Mouse (Mus musculus): ENCODE measurements around the gene Myo6. TPM values are rescaled to one million over a fixed set of nuclear protein-coding genes. Genes with fewer than 3 reads are reported as not detected.

Myo6 gene
- total and polyA plus RNA-seq, 3 experiments: 6.0 to 39.5 (median 11.0) TPM

- TF ChIP-seq ZNF384 (IDR thresholded peaks at IDR 0.05; ENCODE audit: low read depth, low read length) (no peak), JUND (conservative IDR thresholded peaks at IDR 0.05; ENCODE audit: low read depth, low read length) (no peak), POLR2AphosphoS2 (IDR thresholded peaks at IDR 0.05; ENCODE audit: low read depth, low read length) (no peak), POLR2A (IDR thresholded peaks at IDR 0.05; ENCODE audit: low read depth, low read length) (no peak), CTCF (conservative IDR thresholded peaks at IDR 0.05 in 1 of 2, IDR thresholded peaks at IDR 0.05 in 1 of 2; ENCODE audit: low read depth in 2 of 2, low read length in 2 of 2) (no peak; a peak in 1 of 4 replicates), KAT2A (IDR thresholded peaks at IDR 0.05; ENCODE audit: insufficient replicate concordance, low read length) (no peak), TCF12 (IDR thresholded peaks at IDR 0.05; ENCODE audit: low read depth, low read length) (no peak), RAD21 (IDR thresholded peaks at IDR 0.05; ENCODE audit: low read depth, low read length) (no peak), CHD1 (IDR thresholded peaks at IDR 0.05; ENCODE audit: low read depth, low read length) (no peak), RCOR1 (conservative IDR thresholded peaks at IDR 0.05; ENCODE audit: low read depth, low read length) (no peak), NRF1 (IDR thresholded peaks at IDR 0.05; ENCODE audit: low read depth, low read length) (no peak), TBP (conservative IDR thresholded peaks at IDR 0.05; ENCODE audit: low read depth, low read length) (no peak), HCFC1 (IDR thresholded peaks at IDR 0.05; ENCODE audit: low read depth, low read length) (no peak), MYC (IDR thresholded peaks at IDR 0.05; ENCODE audit: low read depth, low read length) (no peak), SIN3A (IDR thresholded peaks at IDR 0.05; ENCODE audit: low read length) (no peak), CHD2 (IDR thresholded peaks at IDR 0.05; ENCODE audit: low read length) (no peak), USF1 (IDR thresholded peaks at IDR 0.05; ENCODE audit: low read depth, low read length) (no peak), ZKSCAN1 (IDR thresholded peaks at IDR 0.05; ENCODE audit: borderline replicate concordance, low read depth, low read length) (no peak)
- in situ Hi-C loops (cut with MboI; ENCODE audit: low pct_ligation_motif_present, low pct_unique_long_range_greater_than_20kb, low sequenced_read_pairs) (no loop called here), dilution Hi-C loops (cut with MboI; ENCODE audit: extremely low pct_ligation_motif_present, extremely low pct_unique_long_range_greater_than_20kb, low sequenced_read_pairs) (no loop called here)
- Histone ChIP-seq H3K27ac (ENCODE audit: insufficient read depth, low read depth) (no peak overlapping the region), H3K4me1 (ENCODE audit: control insufficient read depth in 1 of 2, insufficient read depth in 2 of 2) (peaks cover 0 to 15% of the 10 kb centered on the region in 2 experiments; a peak in 2 of 4 replicates), H3K9ac (ENCODE audit: insufficient read depth, low read depth) (no peak overlapping the region), H3K27me3 (replicated peaks) (no peaks in the 10 kb centered on the region), H3K36me3 (replicated peaks in 1 of 2; ENCODE audit: control insufficient read depth in 1 of 2, insufficient read depth in 1 of 2, low read length in 1 of 2) (peaks cover 0 to 55% of the 10 kb centered on the region in 2 experiments), H3K9me3 (replicated peaks; ENCODE audit: low read length) (no peaks in the 10 kb centered on the region), H3K79me2 (replicated peaks; ENCODE audit: control insufficient read depth, extremely low read depth, insufficient read depth, poor library complexity, severe bottlenecking) (no peaks in the 10 kb centered on the region), H3K4me3 (replicated peaks in 1 of 3; ENCODE audit: low read depth in 2 of 3, low read length in 2 of 3, poor library complexity in 1 of 3) (no peak overlapping the region), H3K4me2 (ENCODE audit: insufficient read depth, low read depth, poor library complexity, severe bottlenecking) (no peak overlapping the region)
- DNase-seq (ENCODE audit: extremely low read depth): no peak
Observed at GRCm38 (mm10) chr9:80277157-80277556, 112.3 kb downstream of the Myo6 start.

- TF ChIP-seq POLR2AphosphoS2 (IDR thresholded peaks at IDR 0.05; ENCODE audit: low read depth, low read length) (no peak), SIN3A (IDR thresholded peaks at IDR 0.05; ENCODE audit: low read length) (no peak), ETS1 (conservative IDR thresholded peaks at IDR 0.05; ENCODE audit: low read depth, low read length) (no peak), JUND (conservative IDR thresholded peaks at IDR 0.05; ENCODE audit: low read depth, low read length) (no peak), RCOR1 (conservative IDR thresholded peaks at IDR 0.05; ENCODE audit: low read depth, low read length) (no peak), USF2 (conservative IDR thresholded peaks at IDR 0.05; ENCODE audit: low read depth, low read length) (no peak), CHD2 (IDR thresholded peaks at IDR 0.05; ENCODE audit: low read length) (no peak), PAX5 (IDR thresholded peaks at IDR 0.05; ENCODE audit: low read length) (no peak), BHLHE40 (IDR thresholded peaks at IDR 0.05; ENCODE audit: low read depth, low read length) (no peak), MAFK (IDR thresholded peaks at IDR 0.05; ENCODE audit: insufficient replicate concordance, low read length) (no peak), JUN (IDR thresholded peaks at IDR 0.05; ENCODE audit: insufficient read depth, low read depth, low read length) (no peak), MEF2A (IDR thresholded peaks at IDR 0.05; ENCODE audit: borderline replicate concordance, low read depth, low read length) (no peak)
- Histone ChIP-seq H3K79me2 (replicated peaks; ENCODE audit: control insufficient read depth, extremely low read depth, insufficient read depth, poor library complexity, severe bottlenecking) (no peaks in the 10 kb centered on the region), H3K9me3 (replicated peaks; ENCODE audit: low read length) (no peaks in the 10 kb centered on the region), H3K36me3 (replicated peaks in 1 of 2; ENCODE audit: control insufficient read depth in 1 of 2, insufficient read depth in 1 of 2, low read length in 1 of 2) (peaks cover 0 to 49% of the 10 kb centered on the region in 2 experiments), H3K27ac (ENCODE audit: insufficient read depth, low read depth) (no peak overlapping the region), H3K4me1 (ENCODE audit: control insufficient read depth in 1 of 2, insufficient read depth in 2 of 2) (peaks cover 0 to 15% of the 10 kb centered on the region in 2 experiments; a peak in 2 of 4 replicates), H3K4me3 (replicated peaks in 1 of 3; ENCODE audit: low read depth in 2 of 3, low read length in 2 of 3, poor library complexity in 1 of 3) (no peak overlapping the region), H3K27me3 (replicated peaks) (no peaks in the 10 kb centered on the region), H3K4me2 (ENCODE audit: insufficient read depth, low read depth, poor library complexity, severe bottlenecking) (no peak overlapping the region), H3K9ac (ENCODE audit: insufficient read depth, low read depth) (no peak overlapping the region)
- in situ Hi-C loops (cut with MboI; ENCODE audit: low pct_ligation_motif_present, low pct_unique_long_range_greater_than_20kb, low sequenced_read_pairs): no loop called here
- DNase-seq (ENCODE audit: extremely low read depth): no peak
- dilution Hi-C loops (cut with MboI; ENCODE audit: extremely low pct_ligation_motif_present, extremely low pct_unique_long_range_greater_than_20kb, low sequenced_read_pairs): no loop called here
Observed at GRCm38 (mm10) chr9:80277770-80278169, 112.9 kb downstream of the Myo6 start.

All from CH12.LX (cell line).